Mouse (Mus musculus): Measurements from ENCODE around the gene Atg13. TPM values are rescaled to one million over a fixed set of nuclear protein-coding genes. Genes with fewer than 3 reads are reported as not detected.

The Atg13 gene
- polyA plus RNA-seq, 1 experiment, result 23.7 TPM

DNA sequence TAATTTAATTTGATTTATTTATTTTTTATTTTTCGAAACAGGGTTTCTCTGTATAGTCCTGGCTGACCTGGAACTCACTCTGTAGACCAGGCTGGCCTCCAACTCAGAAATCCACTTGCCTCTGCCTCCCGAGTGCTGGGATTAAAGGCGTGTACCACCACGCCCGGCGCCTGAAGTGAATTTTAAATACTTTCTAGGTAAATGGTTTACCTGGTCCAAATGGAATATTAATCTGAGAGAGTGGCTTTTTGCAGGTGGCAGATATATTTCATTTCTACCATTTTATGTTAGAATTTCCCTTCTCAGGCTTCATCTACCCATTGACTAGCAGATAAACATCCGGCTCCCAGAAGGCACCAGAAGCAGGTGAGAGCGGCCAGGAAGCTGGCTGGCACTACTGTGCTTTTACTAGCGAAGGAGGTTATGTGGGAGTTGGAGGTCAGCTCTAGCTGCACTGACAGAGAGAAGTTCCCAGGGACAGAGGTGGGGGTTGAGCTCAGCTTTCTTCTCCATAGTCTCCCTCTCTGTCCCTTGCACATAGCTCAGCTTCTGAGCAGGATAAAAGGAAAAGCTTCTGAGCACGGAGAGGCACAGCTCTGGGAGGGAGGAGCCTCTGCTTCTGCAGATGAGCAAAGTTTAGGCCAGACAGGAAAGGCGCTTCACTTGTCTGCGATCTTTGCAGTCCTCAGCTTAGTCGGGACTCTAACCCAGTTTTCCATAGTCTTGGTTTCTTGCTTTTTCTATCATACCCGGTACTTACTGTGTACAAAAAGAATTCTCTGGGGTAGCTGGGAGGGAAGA, 58.7 kb downstream of the Atg13 start:
- peak overlapping the region; percentile 75 for H3K4me3 ChIP-seq (replicated peaks)
- no peaks in the 10 kb centered on the region for H3K27me3 ChIP-seq (replicated peaks)
- H3K4me1 ChIP-seq, result peaks cover 69% of the 10 kb centered on the region
- peaks cover 65% of the 10 kb centered on the region for H3K36me3 ChIP-seq (replicated peaks; ENCODE audit: low read length)
- no peaks in the 10 kb centered on the region for H3K9me3 ChIP-seq
- no peak for TF ChIP-seq GATA1 (IDR thresholded peaks at IDR 0.05; ENCODE audit: borderline replicate concordance, low read length)

GRCm38 (mm10) chr2:91650360-91650995, 59.9 kb downstream of the Atg13 start:
- peak overlapping the region; percentile 99 for H3K4me3 ChIP-seq (replicated peaks)
- H3K9me3 ChIP-seq, result no peaks in the 10 kb centered on the region
- H3K27me3 ChIP-seq (replicated peaks), result no peaks in the 10 kb centered on the region
- peaks cover 76% of the 10 kb centered on the region for H3K4me1 ChIP-seq
- TF ChIP-seq FLI1 (IDR thresholded peaks at IDR 0.05; ENCODE audit: low read length) (no peak), GATA1 (IDR thresholded peaks at IDR 0.05; ENCODE audit: borderline replicate concordance, low read length) (no peak)
- H3K36me3 ChIP-seq (replicated peaks; ENCODE audit: low read length), result peaks cover 65% of the 10 kb centered on the region

- H3K4me3 ChIP-seq (replicated peaks), result peak within 1 kb of the TSS; percentile 99
- no peaks in the 10 kb centered on the region for H3K9me3 ChIP-seq
- peaks cover 77% of the 10 kb centered on the region for H3K4me1 ChIP-seq
- no peaks in the 10 kb centered on the region for H3K27me3 ChIP-seq (replicated peaks)
- peak; percentile 96 for TF ChIP-seq FLI1 (IDR thresholded peaks at IDR 0.05; ENCODE audit: low read length)
- no peak for TF ChIP-seq GATA1 (IDR thresholded peaks at IDR 0.05; ENCODE audit: borderline replicate concordance, low read length)
- H3K36me3 ChIP-seq (replicated peaks; ENCODE audit: low read length), result peaks cover 65% of the 10 kb centered on the region
Measured at GRCm38 (mm10) chr2:91649553-91650359, 60.6 kb downstream of the Atg13 start, which contains the start of the genes Zfp408 and Arhgap1. Zfp408 (minus strand) TSS chr2:91649791. Arhgap1 (plus strand) TSS chr2:91649860.

DNA sequence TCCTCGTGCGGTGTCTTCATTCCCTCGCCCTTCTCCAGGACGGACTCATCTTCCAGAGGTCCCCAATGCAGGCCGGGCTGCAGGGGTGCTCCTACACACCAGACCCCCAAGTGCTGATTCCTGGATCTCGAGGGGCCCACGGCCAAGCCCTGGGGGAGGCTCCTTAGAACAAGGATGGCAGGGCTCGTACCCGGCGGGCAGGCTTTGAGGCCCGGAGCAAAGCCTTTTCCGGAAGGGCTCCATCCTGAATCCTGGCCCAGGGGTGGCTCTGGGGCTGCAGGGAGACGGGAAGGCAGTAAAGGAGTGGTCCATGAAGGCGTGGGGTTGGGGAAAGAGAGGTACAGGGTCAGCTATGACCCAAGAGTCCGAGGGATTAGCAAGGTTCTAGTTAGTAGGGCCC, 61.2 kb downstream of the Atg13 start:
- Histone ChIP-seq H3K4me3 (replicated peaks) (peak overlapping the region; percentile 99), H3K36me3 (replicated peaks; ENCODE audit: low read length) (peaks cover 65% of the 10 kb centered on the region), H3K9me3 (no peaks in the 10 kb centered on the region), H3K27me3 (replicated peaks) (no peaks in the 10 kb centered on the region), H3K4me1 (peaks cover 72% of the 10 kb centered on the region)
- no peak for TF ChIP-seq FLI1 (IDR thresholded peaks at IDR 0.05; ENCODE audit: low read length)
- TF ChIP-seq GATA1 (IDR thresholded peaks at IDR 0.05; ENCODE audit: borderline replicate concordance, low read length), result no peak

DNA sequence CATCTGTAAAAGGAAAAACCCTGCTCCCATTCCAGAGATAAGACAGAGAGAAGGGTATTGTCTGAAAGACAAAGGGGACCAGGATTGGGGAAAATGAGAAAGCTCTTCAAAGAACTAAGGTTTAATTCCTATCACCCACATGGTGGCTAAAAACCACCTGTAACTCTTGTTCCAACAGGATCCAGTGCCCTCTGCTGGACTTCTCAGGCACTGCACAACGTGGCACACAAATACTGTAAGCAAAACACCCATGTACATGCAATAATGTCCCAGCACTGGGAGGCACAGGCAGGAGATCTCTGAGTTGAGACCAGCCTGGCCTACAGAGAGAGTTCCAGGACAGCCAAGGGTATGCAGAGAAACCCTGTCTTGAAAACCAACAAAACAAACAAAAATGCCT, 63.6 kb downstream of the Atg13 start:
- Histone ChIP-seq H3K36me3 (replicated peaks; ENCODE audit: low read length) (peaks cover 63% of the 10 kb centered on the region), H3K9me3 (no peaks in the 10 kb centered on the region), H3K4me3 (replicated peaks) (no peak overlapping the region), H3K4me1 (peaks cover 48% of the 10 kb centered on the region), H3K27me3 (replicated peaks) (no peaks in the 10 kb centered on the region)
- no peak for TF ChIP-seq GATA1 (IDR thresholded peaks at IDR 0.05; ENCODE audit: borderline replicate concordance, low read length)
- no peak for TF ChIP-seq FLI1 (IDR thresholded peaks at IDR 0.05; ENCODE audit: low read length)

GRCm38 (mm10) chr2:91645811-91646210, 64.6 kb downstream of the Atg13 start:
- no peaks in the 10 kb centered on the region for H3K9me3 ChIP-seq
- peaks cover 39% of the 10 kb centered on the region for H3K4me1 ChIP-seq
- peaks cover 62% of the 10 kb centered on the region for H3K36me3 ChIP-seq (replicated peaks; ENCODE audit: low read length)
- no peaks in the 10 kb centered on the region for H3K27me3 ChIP-seq (replicated peaks)
- TF ChIP-seq GATA1 (IDR thresholded peaks at IDR 0.05; ENCODE audit: borderline replicate concordance, low read length) (no peak), FLI1 (IDR thresholded peaks at IDR 0.05; ENCODE audit: low read length) (no peak)
- no peak overlapping the region for H3K4me3 ChIP-seq (replicated peaks)

DNA sequence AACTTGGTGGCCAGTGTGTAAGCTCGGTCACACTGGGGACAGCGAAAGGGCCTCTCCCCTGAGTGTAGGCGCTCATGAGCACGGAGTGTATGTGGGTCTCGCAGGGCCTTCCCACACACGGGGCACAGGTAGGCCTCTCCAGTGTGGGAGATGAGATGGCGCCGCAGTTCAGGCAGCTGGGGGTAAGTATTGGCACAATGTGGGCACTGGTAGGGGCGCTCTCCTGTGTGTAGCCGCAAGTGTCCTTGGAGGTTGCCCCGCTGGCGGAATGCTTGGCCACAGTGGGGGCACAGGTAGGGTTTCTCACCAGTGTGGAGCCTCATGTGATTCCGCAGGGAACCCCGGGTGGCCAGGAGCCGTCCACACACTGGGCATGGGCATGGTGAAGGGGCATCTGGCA, 65.0 kb downstream of the Atg13 start:
- no peaks in the 10 kb centered on the region for H3K27me3 ChIP-seq (replicated peaks)
- no peaks in the 10 kb centered on the region for H3K9me3 ChIP-seq
- H3K4me3 ChIP-seq (replicated peaks), result no peak overlapping the region
- TF ChIP-seq GATA1 (IDR thresholded peaks at IDR 0.05; ENCODE audit: borderline replicate concordance, low read length) (no peak), FLI1 (IDR thresholded peaks at IDR 0.05; ENCODE audit: low read length) (no peak)
- H3K4me1 ChIP-seq, result peaks cover 36% of the 10 kb centered on the region
- H3K36me3 ChIP-seq (replicated peaks; ENCODE audit: low read length), result peaks cover 62% of the 10 kb centered on the region

DNA sequence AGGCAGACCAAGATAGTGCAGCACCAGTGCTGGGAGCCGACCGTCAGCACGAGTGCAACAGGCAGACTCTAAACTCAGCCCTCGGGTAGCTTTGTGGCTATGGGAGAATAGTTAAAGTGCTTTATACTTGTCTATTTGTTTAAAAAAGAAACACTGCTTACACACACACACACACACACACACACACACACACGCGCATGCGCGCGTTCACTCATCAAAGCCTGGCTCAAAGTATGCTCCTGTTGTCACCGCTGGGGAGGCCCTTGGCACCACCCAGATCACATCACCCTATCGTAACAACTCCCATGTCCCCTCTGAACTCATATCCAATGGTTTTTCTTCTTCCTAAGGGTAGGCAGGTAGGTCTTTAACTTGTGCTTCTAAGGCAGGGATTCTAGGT, 66.4 kb downstream of the Atg13 start:
- Histone ChIP-seq H3K27me3 (replicated peaks) (no peaks in the 10 kb centered on the region), H3K9me3 (no peaks in the 10 kb centered on the region), H3K36me3 (replicated peaks; ENCODE audit: low read length) (peaks cover 62% of the 10 kb centered on the region), H3K4me1 (peaks cover 38% of the 10 kb centered on the region), H3K4me3 (replicated peaks) (no peak overlapping the region)
- no peak for TF ChIP-seq GATA1 (IDR thresholded peaks at IDR 0.05; ENCODE audit: borderline replicate concordance, low read length)
- TF ChIP-seq FLI1 (IDR thresholded peaks at IDR 0.05; ENCODE audit: low read length), result no peak

DNA sequence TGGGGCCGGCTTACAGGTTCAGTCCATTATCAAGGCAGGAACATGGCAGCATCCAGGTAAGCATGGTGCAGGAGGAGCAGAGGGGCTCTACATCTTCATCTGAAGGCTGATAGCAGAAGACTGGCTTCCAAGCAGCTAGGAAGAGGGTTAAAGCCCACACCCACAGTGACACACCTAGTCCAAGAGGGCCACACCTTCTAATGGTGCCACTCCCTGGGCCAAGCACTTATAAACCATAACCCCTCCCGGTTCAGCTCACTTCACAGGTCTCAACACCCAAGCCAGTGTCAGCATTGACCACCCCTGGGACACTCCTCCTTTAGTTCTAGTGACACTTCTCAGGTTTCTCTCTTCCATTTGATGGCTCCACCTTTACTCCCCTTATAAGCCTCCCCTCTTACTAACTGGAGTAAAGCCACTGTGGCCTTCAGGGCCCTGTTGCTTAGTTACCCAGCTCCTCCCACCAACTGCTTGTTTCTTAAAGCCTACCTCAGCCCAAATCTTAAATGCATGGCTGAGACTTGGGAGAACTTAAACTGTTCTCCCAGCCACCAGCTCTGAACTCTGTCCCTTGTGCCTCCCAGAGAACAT, 67.5 kb downstream of the Atg13 start:
- no peak for TF ChIP-seq GATA1 (IDR thresholded peaks at IDR 0.05; ENCODE audit: borderline replicate concordance, low read length)
- no peak for TF ChIP-seq FLI1 (IDR thresholded peaks at IDR 0.05; ENCODE audit: low read length)
- Histone ChIP-seq H3K4me1 (peaks cover 28% of the 10 kb centered on the region), H3K27me3 (replicated peaks) (no peaks in the 10 kb centered on the region), H3K9me3 (no peaks in the 10 kb centered on the region), H3K4me3 (replicated peaks) (no peak overlapping the region), H3K36me3 (replicated peaks; ENCODE audit: low read length) (peaks cover 60% of the 10 kb centered on the region)
